Mouse (Mus musculus) frontal cortex, postnatal 14 days (tissue): ENCODE data around the gene 2010111I01Rik.
"Not testable (repeated sequence)": the region's sequence is repeated elsewhere in the genome, so short reads cannot be mapped to it uniquely, and the experiment has no call there.

Source experiments
- DNase-seq, 2 experiments: peaks; one replicate each; pipeline ENCODE4 v3.0.0; 2022; ENCODE audit warnings: low spot score in 2 of 2

2010111I01Rik gene

GRCm38 (mm10) chr13:63074676-63074991, 109.9 kb downstream of the 2010111I01Rik start:
- no peak for DNase-seq

GRCm38 (mm10) chr13:63075331-63075855, 110.7 kb downstream of the 2010111I01Rik start:
- DNase-seq = no peak

- DNase-seq = no peak
Observed at GRCm38 (mm10) chr13:63080191-63080590, 115.5 kb downstream of the 2010111I01Rik start.

DNA sequence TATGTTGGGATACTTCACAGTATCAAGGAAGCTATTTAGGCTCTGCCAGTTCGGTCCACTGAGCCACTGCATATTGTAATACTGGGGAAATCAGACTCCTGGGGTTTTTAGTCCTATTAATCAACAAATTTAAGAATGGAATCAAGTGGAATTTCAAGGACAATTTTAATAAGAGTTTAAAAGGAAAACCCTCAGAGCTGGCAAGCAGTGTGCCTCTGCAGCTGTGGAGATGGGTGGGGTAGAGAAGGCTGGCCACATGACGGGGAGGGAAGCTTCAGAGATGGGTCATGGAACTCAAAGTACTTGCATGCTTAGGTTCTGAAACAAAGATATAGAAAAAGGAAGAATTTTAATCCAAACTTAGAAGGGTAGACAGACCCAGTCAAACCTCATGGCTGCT, 116.1 kb downstream of the 2010111I01Rik start:
- no peak for DNase-seq

DNA sequence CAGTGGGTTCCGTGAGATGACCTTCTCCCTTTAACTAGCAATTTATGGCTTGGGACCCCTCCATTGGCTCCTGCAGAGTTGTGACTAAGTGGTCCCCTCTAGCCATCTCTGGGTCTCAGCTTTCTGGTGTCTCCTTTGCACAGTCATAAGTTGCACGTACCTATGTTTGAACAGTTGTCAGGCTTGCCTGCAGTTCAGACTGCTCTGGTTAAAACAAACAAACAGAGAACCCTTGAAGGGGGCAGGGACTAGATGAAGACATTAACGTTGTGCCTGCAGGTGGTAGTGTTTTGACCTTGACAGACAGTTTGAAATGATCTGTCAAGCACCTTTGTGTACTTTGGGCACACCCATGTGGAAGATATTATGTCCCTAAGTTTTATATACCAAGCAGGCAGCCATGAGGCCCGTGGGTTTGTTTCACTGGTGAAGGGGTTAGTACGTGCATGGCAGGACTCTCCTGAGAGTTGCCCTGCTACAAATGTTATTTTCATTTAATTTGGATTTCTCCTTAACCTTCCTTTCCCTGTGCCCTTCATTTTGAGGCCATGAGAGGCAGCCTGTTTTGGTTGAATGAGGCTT, 118.0 kb downstream of the 2010111I01Rik start:
- no peak for DNase-seq

DNA sequence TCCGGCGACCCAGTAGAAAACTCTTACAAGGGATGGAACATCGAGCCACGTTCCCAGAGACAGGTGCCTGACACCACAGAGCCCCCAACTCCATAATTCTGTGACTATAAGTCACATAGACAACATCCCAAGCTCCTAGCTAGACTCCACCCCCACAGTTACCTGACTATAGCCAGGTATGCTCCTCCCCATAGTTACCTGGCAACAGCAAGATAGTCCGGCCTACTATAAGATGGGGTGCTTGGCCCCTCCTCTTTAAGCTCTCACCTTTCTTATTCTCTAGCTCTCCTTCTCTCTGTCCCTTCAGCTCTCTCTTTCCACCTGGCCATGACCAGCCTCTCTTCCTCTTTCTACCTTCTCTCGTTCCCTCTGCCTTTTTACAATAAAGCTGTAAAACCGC, 118.4 kb downstream of the 2010111I01Rik start:
- not testable (repeated sequence) for DNase-seq

DNA sequence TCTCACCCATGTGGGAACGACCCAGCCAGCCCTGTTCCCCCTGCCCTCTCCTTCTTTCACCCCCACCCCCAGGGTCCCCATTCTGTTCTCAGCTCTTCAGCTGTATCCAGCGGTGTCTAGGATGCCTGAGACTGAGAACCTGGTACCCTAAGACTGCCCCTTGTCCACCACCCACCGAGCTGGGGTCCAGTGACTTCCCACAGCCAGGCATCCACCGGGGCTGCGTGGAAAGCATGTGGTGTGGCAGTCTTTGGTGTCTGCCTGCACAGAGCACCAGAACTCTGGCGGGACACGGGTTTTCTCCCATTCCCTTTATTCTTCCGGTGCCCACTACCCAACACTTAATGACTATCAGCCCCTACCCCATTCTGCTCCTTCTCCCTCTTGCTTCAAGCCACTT, 119.0 kb downstream of the 2010111I01Rik start:
- DNase-seq = no peak

- DNase-seq = no peak
Observed at GRCm38 (mm10) chr13:63087865-63088683, 123.4 kb downstream of the 2010111I01Rik start.

DNA sequence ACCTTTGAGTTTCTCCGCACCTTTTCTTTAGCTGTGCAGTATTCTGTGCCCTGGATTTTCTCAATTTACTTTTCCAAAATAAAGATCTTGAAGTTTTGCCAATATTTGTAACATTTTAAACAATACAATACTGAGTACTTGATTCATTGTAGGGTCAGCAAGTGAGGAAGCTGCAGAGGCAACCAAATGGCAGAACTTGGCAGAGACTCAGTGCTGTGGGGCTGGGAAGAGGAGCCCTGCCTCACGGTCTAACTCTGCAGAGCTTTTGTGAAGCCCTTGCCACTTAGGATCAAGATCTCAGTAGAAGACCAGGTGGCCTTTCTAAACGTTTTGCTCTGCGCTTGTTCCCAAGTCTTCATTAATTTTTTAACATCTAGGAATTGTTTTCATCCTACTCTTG, 124.8 kb downstream of the 2010111I01Rik start:
- no peak for DNase-seq

DNA sequence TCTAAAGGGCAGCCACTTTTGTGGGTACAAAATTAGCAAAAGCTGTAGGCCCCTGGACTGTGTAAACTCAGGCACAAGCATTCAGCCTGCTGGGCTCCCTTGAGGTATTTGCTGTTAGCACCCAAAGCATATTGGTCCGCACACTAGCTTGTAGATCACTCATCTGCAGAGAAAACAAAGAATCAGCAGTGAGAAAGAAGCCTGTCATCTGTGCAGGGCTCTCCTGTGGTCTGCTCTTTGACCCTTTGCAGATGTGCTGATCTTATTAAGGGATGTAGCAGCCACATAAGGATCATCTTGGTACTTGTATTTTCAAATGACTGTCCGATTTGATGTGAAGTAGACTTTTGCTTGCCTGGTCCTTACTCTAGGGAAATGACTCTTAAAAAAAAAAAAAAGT, 126.6 kb downstream of the 2010111I01Rik start:
- DNase-seq = no peak

DNA sequence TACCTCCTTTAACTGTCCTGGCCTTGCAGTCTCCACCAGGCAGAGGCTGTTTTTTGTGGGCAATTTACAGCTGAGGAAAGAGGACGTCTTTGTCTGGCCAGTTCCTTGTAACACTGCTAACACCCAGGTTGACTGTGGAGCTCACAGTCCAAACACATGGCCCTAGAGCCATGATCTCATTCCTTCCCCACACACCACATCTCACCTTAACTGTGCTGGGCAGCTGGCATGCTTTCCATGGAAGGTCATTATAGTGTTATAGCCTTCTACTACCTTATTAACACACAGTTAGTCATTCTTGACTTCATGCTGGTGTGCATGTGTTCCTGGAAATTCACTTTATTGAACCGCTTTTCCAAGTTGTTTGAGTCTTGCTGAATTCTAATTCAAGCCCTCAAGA, 127.6 kb downstream of the 2010111I01Rik start:
- DNase-seq = no peak

GRCm38 (mm10) chr13:63092874-63093273, 128.2 kb downstream of the 2010111I01Rik start:
- no peak for DNase-seq

GRCm38 (mm10) chr13:63093636-63094035, 128.9 kb downstream of the 2010111I01Rik start:
- no peak for DNase-seq

- no peak for DNase-seq
Observed at GRCm38 (mm10) chr13:63094317-63095131, 129.8 kb downstream of the 2010111I01Rik start.

- no peak for DNase-seq
Observed at GRCm38 (mm10) chr13:63096764-63097163, 132.1 kb downstream of the 2010111I01Rik start.

DNA sequence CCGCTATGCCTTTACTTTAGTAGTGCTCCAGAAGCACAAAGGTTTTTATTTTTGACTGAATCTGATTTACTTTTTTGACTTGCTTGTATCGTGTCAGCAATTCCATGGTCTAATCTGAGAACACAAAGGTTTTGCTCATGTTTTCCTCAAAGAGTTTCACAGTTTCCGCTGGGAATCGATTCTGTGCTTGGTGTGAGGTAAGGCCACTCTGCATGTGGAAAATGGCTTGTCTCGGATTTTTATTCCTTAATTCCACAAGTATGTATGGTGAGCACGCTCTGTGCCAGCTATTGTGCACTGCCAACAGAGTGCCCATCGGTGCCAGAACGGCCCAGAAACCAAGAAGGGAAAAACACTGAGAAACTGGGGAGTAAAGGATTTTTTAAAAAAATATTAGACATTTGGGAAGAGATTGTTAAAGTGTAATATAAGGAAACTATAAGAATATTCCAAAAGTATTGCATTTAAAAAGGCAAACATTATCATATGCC, 132.8 kb downstream of the 2010111I01Rik start:
- no peak for DNase-seq

- no peak for DNase-seq
Observed at GRCm38 (mm10) chr13:63101761-63102160, 137.1 kb downstream of the 2010111I01Rik start.

GRCm38 (mm10) chr13:63102848-63103585, 138.3 kb downstream of the 2010111I01Rik start:
- DNase-seq = no peak

DNA sequence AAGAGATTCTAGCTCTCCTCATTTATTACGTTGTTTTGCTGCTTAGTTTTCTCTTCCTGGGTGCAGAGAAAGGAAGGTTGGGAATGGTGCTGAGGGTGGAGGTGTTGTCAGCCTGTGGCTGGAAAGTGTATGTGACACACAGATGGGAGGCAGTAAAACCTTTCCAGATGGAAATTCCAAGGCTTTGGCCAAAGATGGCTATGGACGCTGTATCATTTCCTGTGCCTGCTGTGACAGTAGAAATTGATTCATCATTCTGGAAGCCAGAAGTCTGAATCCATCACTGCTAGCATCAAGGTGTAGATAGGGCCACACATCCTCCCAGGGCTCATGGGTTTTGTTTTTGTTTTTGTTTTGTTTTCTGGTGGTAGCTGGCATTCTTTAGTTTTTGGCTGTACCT, 141.9 kb downstream of the 2010111I01Rik start:
- DNase-seq = no peak

GRCm38 (mm10) chr13:63108601-63109000, 143.9 kb downstream of the 2010111I01Rik start:
- peak in 1 of 2 experiments; percentile 35 for DNase-seq

DNA sequence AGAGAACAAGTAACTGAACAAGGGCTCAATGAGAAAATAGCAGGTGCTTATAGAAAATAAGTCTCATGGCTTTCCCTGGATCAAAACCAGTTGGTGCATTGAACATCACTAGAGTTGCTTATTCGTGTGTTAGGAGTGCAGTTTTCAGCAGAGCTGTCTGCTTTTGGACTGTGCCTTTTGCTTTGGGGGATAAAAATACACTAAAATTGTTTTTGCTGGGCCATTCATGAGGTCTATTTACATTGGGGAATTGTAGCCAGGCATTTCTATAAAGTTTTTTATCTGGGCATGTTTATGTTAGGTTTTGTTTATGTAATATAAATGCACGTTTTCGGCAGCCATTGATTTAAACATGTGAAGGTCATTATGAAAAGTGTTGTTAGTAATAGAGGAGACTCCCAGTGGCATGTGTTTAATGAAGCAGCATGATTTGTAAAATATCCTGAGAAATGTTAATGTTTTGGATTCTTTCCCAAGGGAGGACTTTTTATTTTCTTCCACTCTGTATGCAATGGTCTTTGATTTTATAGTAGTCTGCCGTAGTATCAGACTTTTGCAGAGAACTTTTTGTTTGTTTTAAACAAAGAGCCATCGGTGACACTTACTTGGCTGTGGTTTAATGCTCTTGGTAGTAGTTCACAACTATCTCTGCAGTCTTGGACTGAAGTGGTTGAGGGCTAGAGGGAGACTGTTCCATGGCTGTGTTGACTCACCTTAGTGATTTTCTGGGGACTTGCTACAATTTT, 146.8 kb downstream of the 2010111I01Rik start:
- no peak for DNase-seq
